Mouse (Mus musculus): ENCODE measurements at regions not wholly inside any gene's neighbourhood (a gene's known extent, or its start where the extent isn't known, plus 50 kb on each side); places are given as distances from the start of the nearest gene placed in this dataset.

DNA sequence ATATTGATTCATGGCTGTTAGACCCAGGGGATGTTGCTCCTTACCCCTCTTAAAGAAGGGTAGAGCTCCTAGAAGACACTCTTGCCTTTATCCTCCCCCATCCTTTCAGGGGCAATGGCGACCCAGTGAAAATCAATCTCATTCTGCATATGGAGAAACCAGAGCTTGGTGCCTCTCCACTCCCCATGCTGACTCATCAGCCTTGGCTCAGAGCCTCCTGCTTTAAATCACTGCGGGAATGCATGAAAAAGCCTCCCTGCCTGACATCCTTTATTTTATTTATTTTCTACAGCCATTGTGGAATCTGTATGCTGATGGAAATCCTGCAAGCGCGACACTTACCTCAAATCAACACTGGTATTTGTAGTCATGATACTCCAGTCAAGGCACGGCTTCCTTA lies 415.2 kb downstream of the Cmpk2 start:
- Histone ChIP-seq H3K4me1 (replicated peaks; ENCODE audit: low read depth, low read length) (0 out of 2 replicates have a peak, but pooled peaks cover 5% of the 10 kb centered on the region), H3K27me3 (ENCODE audit: insufficient read depth, low read length) (peaks cover 4% of the 10 kb centered on the region; the same call in 1 of the 2 replicates), H3K36me3 (ENCODE audit: insufficient read depth, low read length) (no peaks in the 10 kb centered on the region), H3K4me3 (replicated peaks; ENCODE audit: low read length) (no peak overlapping the region), H3K9me3 (ENCODE audit: low read length) (no peaks in the 10 kb centered on the region)
- TF ChIP-seq NANOG (IDR thresholded peaks at IDR 0.05; ENCODE audit: borderline replicate concordance, low read length): no peak
- TF ChIP-seq CTCF (conservative IDR thresholded peaks at IDR 0.05; ENCODE audit: low read length): no peak
- no peak for TF ChIP-seq POU5F1 (IDR thresholded peaks at IDR 0.05; ENCODE audit: borderline replicate concordance, low read length)

DNA sequence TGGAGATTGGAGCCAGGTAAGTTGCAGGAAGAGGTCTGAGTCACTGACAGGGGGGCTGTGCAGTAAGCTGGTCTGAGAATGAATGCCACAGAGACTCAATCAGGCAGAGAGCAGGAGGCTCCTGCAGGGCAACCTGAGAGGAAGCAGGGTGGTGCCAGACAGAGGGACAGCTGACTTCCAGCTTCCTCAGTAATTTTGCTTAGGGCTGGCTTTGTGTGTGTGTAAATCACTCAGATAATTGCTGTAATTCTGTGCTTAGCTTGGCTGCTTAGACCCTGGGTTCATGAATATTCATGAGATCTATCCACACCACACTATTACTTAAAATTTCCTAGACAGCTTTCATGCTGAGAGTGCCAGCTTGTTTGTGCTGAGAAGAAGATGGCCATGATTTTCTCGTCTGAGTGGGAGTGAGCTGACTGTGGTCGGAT lies 408.7 kb downstream of the Cmpk2 start:
- H3K4me1 ChIP-seq (replicated peaks; ENCODE audit: low read depth, low read length): no peaks in the 10 kb centered on the region
- H3K9me3 ChIP-seq (ENCODE audit: low read length): no peaks in the 10 kb centered on the region
- TF ChIP-seq CTCF (conservative IDR thresholded peaks at IDR 0.05; ENCODE audit: low read length): no peak
- no peak for TF ChIP-seq POU5F1 (IDR thresholded peaks at IDR 0.05; ENCODE audit: borderline replicate concordance, low read length)
- no peak for TF ChIP-seq NANOG (IDR thresholded peaks at IDR 0.05; ENCODE audit: borderline replicate concordance, low read length)
- H3K36me3 ChIP-seq (ENCODE audit: insufficient read depth, low read length): no peaks in the 10 kb centered on the region
- H3K4me3 ChIP-seq (replicated peaks; ENCODE audit: low read length): no peak overlapping the region
- no peaks in the 10 kb centered on the region for H3K27me3 ChIP-seq (ENCODE audit: insufficient read depth, low read length)

DNA sequence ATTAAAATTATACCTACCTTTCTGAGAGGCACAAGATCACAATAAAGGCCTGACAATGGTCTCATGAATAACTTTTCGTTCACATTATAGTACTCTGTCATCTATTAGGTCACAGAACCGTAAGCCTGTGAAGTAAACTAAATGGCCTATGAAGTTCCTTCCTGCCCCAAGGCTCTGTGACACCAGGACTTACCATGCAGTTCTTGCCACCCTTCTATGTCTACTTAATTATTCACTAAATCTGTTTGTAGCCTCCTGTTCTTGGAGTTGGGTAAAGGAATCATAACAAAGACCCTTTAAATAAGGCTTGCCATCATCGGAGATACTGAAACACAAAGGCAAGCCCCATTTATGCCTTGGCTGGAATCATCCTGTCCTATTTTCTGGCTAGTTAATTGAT lies 408.3 kb downstream of the Cmpk2 start:
- Histone ChIP-seq H3K4me3 (replicated peaks; ENCODE audit: low read length) (no peak overlapping the region), H3K27me3 (ENCODE audit: insufficient read depth, low read length) (no peaks in the 10 kb centered on the region), H3K36me3 (ENCODE audit: insufficient read depth, low read length) (no peaks in the 10 kb centered on the region), H3K4me1 (replicated peaks; ENCODE audit: low read depth, low read length) (no peaks in the 10 kb centered on the region), H3K9me3 (ENCODE audit: low read length) (no peaks in the 10 kb centered on the region)
- TF ChIP-seq POU5F1 (IDR thresholded peaks at IDR 0.05; ENCODE audit: borderline replicate concordance, low read length): no peak
- no peak for TF ChIP-seq CTCF (conservative IDR thresholded peaks at IDR 0.05; ENCODE audit: low read length)
- no peak for TF ChIP-seq NANOG (IDR thresholded peaks at IDR 0.05; ENCODE audit: borderline replicate concordance, low read length)

DNA sequence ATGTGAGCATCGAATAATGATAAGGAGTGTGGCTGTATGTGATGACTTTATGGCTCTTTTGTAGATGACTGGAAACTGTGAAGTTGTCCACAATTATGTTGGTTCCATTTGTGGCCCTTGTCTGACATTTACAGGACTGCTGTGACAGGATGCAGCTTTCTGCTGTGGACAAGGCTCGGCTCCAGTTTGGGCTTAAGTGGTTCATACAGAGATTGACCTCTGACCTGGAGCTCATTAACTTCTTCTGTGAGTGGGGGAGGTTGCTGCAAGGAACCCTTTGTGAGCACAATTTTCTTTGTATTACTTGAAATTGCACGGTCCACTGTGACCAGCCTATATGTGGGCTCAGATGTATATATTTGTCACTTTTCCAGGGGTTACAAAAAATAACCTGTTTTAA lies 403.5 kb downstream of the Cmpk2 start:
- TF ChIP-seq CTCF (conservative IDR thresholded peaks at IDR 0.05; ENCODE audit: low read length) (no peak), POU5F1 (IDR thresholded peaks at IDR 0.05; ENCODE audit: borderline replicate concordance, low read length) (no peak)
- no peaks in the 10 kb centered on the region for H3K9me3 ChIP-seq (ENCODE audit: low read length)
- H3K36me3 ChIP-seq (ENCODE audit: insufficient read depth, low read length): no peaks in the 10 kb centered on the region
- no peak overlapping the region for H3K4me3 ChIP-seq (replicated peaks; ENCODE audit: low read length)
- no peaks in the 10 kb centered on the region for H3K4me1 ChIP-seq (replicated peaks; ENCODE audit: low read depth, low read length)
- no peaks in the 10 kb centered on the region for H3K27me3 ChIP-seq (ENCODE audit: insufficient read depth, low read length)

DNA sequence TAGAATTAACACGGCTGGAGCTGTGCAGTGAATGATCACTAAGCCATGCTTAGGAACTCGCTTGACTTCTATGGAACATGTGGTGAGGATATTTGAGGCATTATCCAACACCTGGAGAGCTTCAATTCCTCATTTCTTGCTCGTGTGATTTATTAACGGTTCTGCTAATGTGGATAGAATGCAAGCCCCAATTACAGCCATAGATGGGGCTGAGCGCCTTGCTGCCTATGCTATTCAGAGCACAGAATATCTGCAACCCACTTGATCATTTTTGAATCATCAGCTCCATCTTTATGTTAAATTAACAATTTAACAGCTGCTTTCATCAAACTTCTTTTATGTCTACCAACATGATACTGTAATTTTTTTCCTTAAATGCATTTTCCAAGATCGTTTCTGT lies 398.7 kb downstream of the Cmpk2 start:
- Histone ChIP-seq H3K4me1 (replicated peaks; ENCODE audit: low read depth, low read length) (no peaks in the 10 kb centered on the region), H3K9me3 (ENCODE audit: low read length) (no peaks in the 10 kb centered on the region), H3K36me3 (ENCODE audit: insufficient read depth, low read length) (no peaks in the 10 kb centered on the region), H3K27me3 (ENCODE audit: insufficient read depth, low read length) (no peaks in the 10 kb centered on the region), H3K4me3 (replicated peaks; ENCODE audit: low read length) (no peak overlapping the region)
- TF ChIP-seq POU5F1 (IDR thresholded peaks at IDR 0.05; ENCODE audit: borderline replicate concordance, low read length) (no peak), NANOG (IDR thresholded peaks at IDR 0.05; ENCODE audit: borderline replicate concordance, low read length) (no peak), CTCF (conservative IDR thresholded peaks at IDR 0.05; ENCODE audit: low read length) (no peak)

DNA sequence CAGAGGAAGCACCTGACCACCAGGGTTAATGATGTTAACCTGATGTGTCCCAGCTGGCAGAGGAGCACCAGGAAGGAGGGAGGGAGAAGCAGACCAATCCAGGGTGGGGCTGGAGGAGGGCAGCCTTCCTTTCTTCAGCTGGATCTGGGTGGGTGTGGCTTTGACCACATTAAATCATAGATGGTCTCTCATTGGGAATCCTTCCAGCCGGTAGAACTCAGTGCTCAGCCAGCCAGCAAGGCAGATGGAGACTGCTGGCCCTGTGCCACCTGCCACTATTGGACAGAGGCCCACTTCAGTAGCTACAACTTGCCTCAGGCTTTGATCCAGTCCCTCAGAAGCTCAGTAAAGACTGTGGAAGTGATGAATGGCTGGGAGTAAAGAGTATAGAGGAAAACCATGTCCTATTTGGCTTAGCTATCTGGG lies 386.1 kb downstream of the Cmpk2 start:
- TF ChIP-seq CTCF (conservative IDR thresholded peaks at IDR 0.05; ENCODE audit: low read length) (no peak), NANOG (IDR thresholded peaks at IDR 0.05; ENCODE audit: borderline replicate concordance, low read length) (no peak)
- H3K4me1 ChIP-seq (replicated peaks; ENCODE audit: low read depth, low read length): no peaks in the 10 kb centered on the region
- H3K9me3 ChIP-seq (ENCODE audit: low read length): no peaks in the 10 kb centered on the region
- H3K36me3 ChIP-seq (ENCODE audit: insufficient read depth, low read length): no peaks in the 10 kb centered on the region
- no peak overlapping the region for H3K4me3 ChIP-seq (replicated peaks; ENCODE audit: low read length)
- H3K27me3 ChIP-seq (ENCODE audit: insufficient read depth, low read length): no peaks in the 10 kb centered on the region

DNA sequence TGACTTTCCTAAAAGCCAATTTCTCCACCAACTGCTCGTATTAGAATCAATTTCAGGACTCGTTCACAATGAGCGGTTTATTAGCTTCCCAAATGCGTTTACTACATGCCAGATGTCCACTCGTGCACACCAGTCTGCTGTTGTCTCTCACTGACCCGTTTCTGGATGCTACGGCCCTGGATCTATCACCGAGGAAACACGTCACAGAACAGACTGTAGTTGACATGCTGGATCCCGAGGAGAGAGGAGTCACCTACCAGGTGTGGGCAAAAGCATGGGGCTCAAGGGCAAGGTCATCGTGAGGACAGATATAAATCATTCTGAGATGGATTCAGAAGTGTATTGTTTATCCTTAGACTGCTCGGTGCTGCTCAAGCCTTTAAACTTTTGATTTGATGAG lies 375.9 kb downstream of the Cmpk2 start:
- TF ChIP-seq NANOG (IDR thresholded peaks at IDR 0.05; ENCODE audit: borderline replicate concordance, low read length) (no peak), CTCF (conservative IDR thresholded peaks at IDR 0.05; ENCODE audit: low read length) (no peak), POU5F1 (IDR thresholded peaks at IDR 0.05; ENCODE audit: borderline replicate concordance, low read length) (no peak)
- Histone ChIP-seq H3K27me3 (ENCODE audit: insufficient read depth, low read length) (no peaks in the 10 kb centered on the region), H3K36me3 (ENCODE audit: insufficient read depth, low read length) (no peaks in the 10 kb centered on the region), H3K4me1 (replicated peaks; ENCODE audit: low read depth, low read length) (no peaks in the 10 kb centered on the region), H3K4me3 (replicated peaks; ENCODE audit: low read length) (no peak overlapping the region), H3K9me3 (ENCODE audit: low read length) (no peaks in the 10 kb centered on the region)

DNA sequence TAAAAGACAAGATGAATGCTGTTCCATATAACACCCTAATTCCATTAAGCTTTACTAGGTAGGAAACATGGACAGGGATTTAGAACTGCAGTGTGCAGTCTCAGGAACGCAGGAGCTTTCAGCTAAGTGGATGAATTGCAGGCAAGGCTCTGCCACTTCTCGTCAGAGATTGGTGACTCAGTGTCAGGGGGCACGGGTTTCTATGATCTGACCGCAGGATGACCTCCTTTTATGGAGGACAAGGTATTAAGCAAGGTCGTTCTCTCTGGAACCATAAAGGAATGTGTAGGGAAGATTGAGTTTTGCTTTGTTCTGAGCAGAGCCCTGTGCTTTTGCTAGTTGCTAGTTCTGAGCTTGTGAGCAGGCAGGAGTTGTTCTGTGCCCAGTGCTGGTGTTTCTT lies 373.7 kb downstream of the Cmpk2 start:
- no peaks in the 10 kb centered on the region for H3K4me1 ChIP-seq (replicated peaks; ENCODE audit: low read depth, low read length)
- H3K4me3 ChIP-seq (replicated peaks; ENCODE audit: low read length): no peak overlapping the region
- no peaks in the 10 kb centered on the region for H3K27me3 ChIP-seq (ENCODE audit: insufficient read depth, low read length)
- H3K9me3 ChIP-seq (ENCODE audit: low read length): no peaks in the 10 kb centered on the region
- H3K36me3 ChIP-seq (ENCODE audit: insufficient read depth, low read length): no peaks in the 10 kb centered on the region
- no peak for TF ChIP-seq CTCF (conservative IDR thresholded peaks at IDR 0.05; ENCODE audit: low read length)
- no peak for TF ChIP-seq NANOG (IDR thresholded peaks at IDR 0.05; ENCODE audit: borderline replicate concordance, low read length)
- TF ChIP-seq POU5F1 (IDR thresholded peaks at IDR 0.05; ENCODE audit: borderline replicate concordance, low read length): no peak

DNA sequence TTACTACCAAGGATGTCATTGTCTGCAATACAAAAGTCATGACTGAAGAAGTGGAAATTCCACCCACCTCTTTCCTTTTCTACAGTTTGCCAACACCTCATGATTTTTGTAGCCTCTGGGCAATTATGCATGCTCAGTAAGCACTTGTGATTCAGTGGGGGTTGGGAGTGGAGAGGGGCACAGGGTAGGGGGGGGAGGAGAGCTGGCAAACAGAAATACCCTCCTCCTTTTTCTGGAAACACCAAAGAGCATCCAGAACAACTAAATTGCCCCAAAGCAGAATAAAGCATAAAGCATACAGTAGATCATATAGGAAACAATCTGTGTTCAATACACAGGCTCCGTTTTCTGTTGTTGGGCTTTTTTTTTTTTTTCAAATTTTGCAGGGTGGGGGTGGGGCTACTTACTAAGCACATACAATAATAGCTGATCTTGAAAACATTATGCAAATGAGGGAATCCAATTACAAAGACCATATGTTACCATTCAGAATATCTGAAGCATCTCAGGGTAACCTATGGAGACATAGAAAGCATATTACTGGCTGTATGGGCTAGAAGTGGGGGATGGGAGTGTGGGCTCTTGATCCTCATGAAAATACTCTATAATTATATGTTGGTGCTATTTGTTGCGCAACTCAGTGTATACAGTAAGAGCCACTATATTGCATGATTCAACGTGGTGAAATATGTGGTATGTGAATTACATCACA lies 352.4 kb downstream of the Cmpk2 start:
- Histone ChIP-seq H3K4me1 (replicated peaks; ENCODE audit: low read depth, low read length) (no peaks in the 10 kb centered on the region), H3K9me3 (ENCODE audit: low read length) (peaks cover 23% of the 10 kb centered on the region), H3K4me3 (replicated peaks; ENCODE audit: low read length) (no peak overlapping the region), H3K36me3 (ENCODE audit: insufficient read depth, low read length) (no peaks in the 10 kb centered on the region), H3K27me3 (ENCODE audit: insufficient read depth, low read length) (no peaks in the 10 kb centered on the region)
- TF ChIP-seq NANOG (IDR thresholded peaks at IDR 0.05; ENCODE audit: borderline replicate concordance, low read length) (no peak), CTCF (conservative IDR thresholded peaks at IDR 0.05; ENCODE audit: low read length) (no peak), POU5F1 (IDR thresholded peaks at IDR 0.05; ENCODE audit: borderline replicate concordance, low read length) (no peak)

Data from E14TG2a.4 (cell line).